Comparison of ENCODE assay signal across 9 mouse cellular contexts in the genomic region with DNA sequence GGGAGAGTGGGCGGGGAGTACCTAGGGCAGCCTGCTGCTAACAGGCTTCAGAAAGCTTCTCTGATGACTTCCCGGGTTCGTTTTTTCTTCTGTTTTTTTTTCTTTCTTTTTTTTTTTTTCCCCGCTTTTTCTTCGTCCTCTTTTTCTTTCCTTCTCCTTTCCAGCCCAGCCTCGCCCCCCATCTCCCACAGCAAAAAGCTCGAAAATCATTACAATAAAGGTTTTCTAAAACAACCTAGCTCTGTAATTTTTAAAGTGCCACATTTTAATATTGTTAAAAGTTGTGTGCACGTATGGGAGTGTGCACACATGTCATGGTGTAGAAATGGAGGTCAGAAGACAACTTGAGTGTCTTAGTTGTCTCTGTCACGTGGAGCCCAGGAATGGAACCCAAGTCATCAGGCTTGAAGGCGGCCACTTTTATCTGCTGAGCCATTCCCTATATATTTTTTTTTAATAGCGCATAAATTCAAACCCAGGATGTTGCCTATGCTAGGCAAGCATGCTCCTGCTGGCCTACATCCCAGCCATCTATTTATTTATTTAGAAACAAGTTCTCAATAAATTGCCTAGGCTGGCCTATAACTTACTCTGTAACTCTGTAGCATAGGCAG. TPM values are rescaled to one million over a fixed set of nuclear protein-coding genes. Genes with fewer than 3 reads are reported as not detected.
DNase-seq lines count a peak whose midpoint lies in the region; ATAC-seq lines count a peak whose summit lies in the region.
"Had no signal": no experiment of that assay in that cellular context is flagged by ENCODE, and none has a peak within 500 bp of the region (broad histone marks: within the 10 kb centered on the region; RNA-seq: fewer than 3 reads in every experiment).

No protein-coding gene starts in this region.

- ATAC-seq in heart, embryonic 16.5 days (replicated peaks; ENCODE audit: extremely low read depth, insufficient read depth, low FRiP score) = no peak
- peak; percentile 26; the same call in 1 of the 2 replicates for ATAC-seq in midbrain, embryonic 11.5 days (ENCODE audit: low FRiP score)
- ATAC-seq in erythroid progenitor cell, adult 5-6 weeks (replicated peaks; ENCODE audit: low FRiP score, poor library complexity, severe bottlenecking) = no peak

- peak overlapping the region; percentile 90 for H3K4me3 ChIP-seq in heart, embryonic 16.5 days (ENCODE audit: low read length)
- peak overlapping the region; percentile 69 for H3K4me3 ChIP-seq in hindbrain, embryonic 10.5 days
- H3K4me3 ChIP-seq in midbrain, embryonic 11.5 days (ENCODE audit: low read depth, low read length) = peak overlapping the region; percentile 71

- 19% methylated on average over 11 of the region's 11 CpGs for WGBS in heart, embryonic 16.5 days
- 22% methylated on average over 11 of the region's 11 CpGs for WGBS in hindbrain, embryonic 10.5 days
- WGBS in midbrain, embryonic 11.5 days = 21% methylated on average over 11 of the region's 11 CpGs

- H3K9me3 ChIP-seq in heart, embryonic 16.5 days (replicated peaks; ENCODE audit: control insufficient read depth, low read length) = no peaks in the 10 kb centered on the region
- no peaks in the 10 kb centered on the region for H3K9me3 ChIP-seq in hindbrain, embryonic 10.5 days
- no peaks in the 10 kb centered on the region for H3K9me3 ChIP-seq in midbrain, embryonic 11.5 days (ENCODE audit: control insufficient read depth, low read length)

- no peaks in the 10 kb centered on the region for H3K27me3 ChIP-seq in heart, embryonic 16.5 days (ENCODE audit: control insufficient read depth, insufficient read depth, low read length)
- no peaks in the 10 kb centered on the region for H3K27me3 ChIP-seq in hindbrain, embryonic 10.5 days (ENCODE audit: insufficient read depth, poor library complexity, severe bottlenecking)
- H3K27me3 ChIP-seq in midbrain, embryonic 11.5 days (ENCODE audit: control insufficient read depth, insufficient read depth, low read length) = no peaks in the 10 kb centered on the region

- H3K4me1 ChIP-seq in heart, embryonic 16.5 days (ENCODE audit: control insufficient read depth, insufficient read depth, low read length) = peaks cover 19% of the 10 kb centered on the region
- H3K4me1 ChIP-seq in hindbrain, embryonic 10.5 days (replicated peaks) = peaks cover 39% of the 10 kb centered on the region
- H3K4me1 ChIP-seq in midbrain, embryonic 11.5 days (ENCODE audit: control insufficient read depth, insufficient read depth, low read length) = peaks cover 8% of the 10 kb centered on the region

- no peaks in the 10 kb centered on the region for H3K36me3 ChIP-seq in heart, embryonic 16.5 days (ENCODE audit: control insufficient read depth, insufficient read depth)
- peaks cover 9% of the 10 kb centered on the region for H3K36me3 ChIP-seq in hindbrain, embryonic 10.5 days
- no peaks in the 10 kb centered on the region for H3K36me3 ChIP-seq in midbrain, embryonic 11.5 days (ENCODE audit: control insufficient read depth, insufficient read depth, low read length)

- peak overlapping the region; percentile 12; the same call in 1 of the 2 replicates for H3K9ac ChIP-seq in heart, embryonic 16.5 days (ENCODE audit: low read length)
- H3K9ac ChIP-seq in midbrain, embryonic 11.5 days (ENCODE audit: low read length) = peak overlapping the region; percentile 75; the same call in 1 of the 2 replicates

- intact Hi-C loops in left cerebral cortex, postnatal 36 days (cut with DNase I) = loop anchor here (5.0 to 10.0 kb wide), 2 partner anchors 220 to 373 kb away; a partner anchor contains a TSS

- H3K4me2 ChIP-seq in heart, embryonic 16.5 days (ENCODE audit: low read depth, low read length) = peak overlapping the region; percentile 86
- H3K4me2 ChIP-seq in midbrain, embryonic 11.5 days = peak overlapping the region; percentile 78

- DNase-seq in heart, adult 9 months (ENCODE audit: low spot score in 2 of 2) = no peak
- DNase-seq in NIH3T3 (ENCODE audit: low read depth) = peak; percentile 41
- DNase-seq in hindbrain, embryonic 10.5 days (ENCODE audit: low spot score) = no peak
- DNase-seq in midbrain, embryonic 11.5 days (ENCODE audit: low spot score, missing footprints) = no peak
- DNase-seq in yolk sac, embryonic 10.5 days (ENCODE audit: low spot score) = no peak
- no peak for DNase-seq in left cerebral cortex, postnatal 36 days (ENCODE audit: low spot score in 2 of 2)

- no peak overlapping the region for H3K27ac ChIP-seq in heart, embryonic 16.5 days (ENCODE audit: low read length)
- H3K27ac ChIP-seq in hindbrain, embryonic 10.5 days = peak overlapping the region; percentile 86
- H3K27ac ChIP-seq in midbrain, embryonic 11.5 days (ENCODE audit: low read depth, low read length) = no peak overlapping the region

RNA-seq across cellular contexts. Expression of a gene that starts 0.4 kb away (rescaled TPM):
- 90.3 and 101 TPM in 2 replicates for polyA plus RNA-seq in heart, embryonic 16.5 days (2015; fragmentation: Nextera tagmentation; extraction: Ambion mirVana)
- polyA plus RNA-seq in hindbrain, embryonic 10.5 days (2016; fragmentation: Nextera tagmentation; extraction: Ambion mirVana) = 150 and 174 TPM in 2 replicates
- polyA plus RNA-seq in midbrain, embryonic 11.5 days (2014; fragmentation: Nextera tagmentation; extraction: Ambion mirVana) = 179 and 181 TPM in 2 replicates
- 28.5 and 44.3 TPM in 2 replicates for total RNA-seq in erythroid progenitor cell, adult 5-6 weeks (2015; ENCODE audit: low replicate concordance)
- 23.5 and 35.9 TPM in 2 replicates for total RNA-seq in erythroid progenitor cell, adult 5-6 weeks (2017; ENCODE audit: low replicate concordance)
- total RNA-seq in left cerebral cortex, postnatal 36 days (2021) = 10 to 100 TPM; 51.8 to 52.7 TPM

RNA-seq across cellular contexts. Expression of a gene that starts 29.8 kb away (rescaled TPM):
- 6.5 and 7.6 TPM in 2 replicates for polyA plus RNA-seq in heart, embryonic 16.5 days (2015; fragmentation: Nextera tagmentation; extraction: Ambion mirVana)
- 1,866 and 1,915 TPM in 2 replicates for polyA plus RNA-seq in hindbrain, embryonic 10.5 days (2016; fragmentation: Nextera tagmentation; extraction: Ambion mirVana)
- polyA plus RNA-seq in midbrain, embryonic 11.5 days (2014; fragmentation: Nextera tagmentation; extraction: Ambion mirVana) = 1,135 and 1,165 TPM in 2 replicates
- not detected in 2 replicates for total RNA-seq in erythroid progenitor cell, adult 5-6 weeks (2015; ENCODE audit: low replicate concordance)
- total RNA-seq in erythroid progenitor cell, adult 5-6 weeks (2017; ENCODE audit: low replicate concordance) = not detected in 2 replicates
- 1 to 10 TPM; 1.8 to 2.6 TPM for total RNA-seq in left cerebral cortex, postnatal 36 days (2021)
- total RNA-seq: hematopoietic stem cell, adult 5-6 weeks had no signal

RNA-seq across cellular contexts. Expression of a gene that starts 36.1 kb away (rescaled TPM):
- polyA plus RNA-seq in heart, embryonic 16.5 days (2015; fragmentation: Nextera tagmentation; extraction: Ambion mirVana) = 30.1 and 30.2 TPM in 2 replicates
- polyA plus RNA-seq in hindbrain, embryonic 10.5 days (2016; fragmentation: Nextera tagmentation; extraction: Ambion mirVana) = 4.5 and 4.7 TPM in 2 replicates
- 4.0 and 4.7 TPM in 2 replicates for polyA plus RNA-seq in midbrain, embryonic 11.5 days (2014; fragmentation: Nextera tagmentation; extraction: Ambion mirVana)
- total RNA-seq in erythroid progenitor cell, adult 5-6 weeks (2015; ENCODE audit: low replicate concordance) = 52.8 and 59.1 TPM in 2 replicates
- 59.7 and 67.0 TPM in 2 replicates for total RNA-seq in erythroid progenitor cell, adult 5-6 weeks (2017; ENCODE audit: low replicate concordance)
- 10 to 100 TPM; 38.8 to 42.9 TPM for total RNA-seq in left cerebral cortex, postnatal 36 days (2021)

Comparison
In these comparisons a context has a peak if more than half of its experiments do, and no peak if none do; other contexts are left out.
1. RNA of a gene that starts 29.8 kb away (polyA plus RNA-seq): 1,866 to 1,915 TPM in hindbrain, embryonic 10.5 days and 1,135 to 1,165 TPM in midbrain, embryonic 11.5 days; 6.5 to 7.6 TPM in heart, embryonic 16.5 days; every median in the first group is over 100 times any median in the second.
2. Peak in every context shown above with its lines, with median percentiles within 50 percentile points of each other: H3K4me3 ChIP-seq.